Mouse (Mus musculus): ENCODE data around the gene B3galt1.

Gene B3galt1

DNA sequence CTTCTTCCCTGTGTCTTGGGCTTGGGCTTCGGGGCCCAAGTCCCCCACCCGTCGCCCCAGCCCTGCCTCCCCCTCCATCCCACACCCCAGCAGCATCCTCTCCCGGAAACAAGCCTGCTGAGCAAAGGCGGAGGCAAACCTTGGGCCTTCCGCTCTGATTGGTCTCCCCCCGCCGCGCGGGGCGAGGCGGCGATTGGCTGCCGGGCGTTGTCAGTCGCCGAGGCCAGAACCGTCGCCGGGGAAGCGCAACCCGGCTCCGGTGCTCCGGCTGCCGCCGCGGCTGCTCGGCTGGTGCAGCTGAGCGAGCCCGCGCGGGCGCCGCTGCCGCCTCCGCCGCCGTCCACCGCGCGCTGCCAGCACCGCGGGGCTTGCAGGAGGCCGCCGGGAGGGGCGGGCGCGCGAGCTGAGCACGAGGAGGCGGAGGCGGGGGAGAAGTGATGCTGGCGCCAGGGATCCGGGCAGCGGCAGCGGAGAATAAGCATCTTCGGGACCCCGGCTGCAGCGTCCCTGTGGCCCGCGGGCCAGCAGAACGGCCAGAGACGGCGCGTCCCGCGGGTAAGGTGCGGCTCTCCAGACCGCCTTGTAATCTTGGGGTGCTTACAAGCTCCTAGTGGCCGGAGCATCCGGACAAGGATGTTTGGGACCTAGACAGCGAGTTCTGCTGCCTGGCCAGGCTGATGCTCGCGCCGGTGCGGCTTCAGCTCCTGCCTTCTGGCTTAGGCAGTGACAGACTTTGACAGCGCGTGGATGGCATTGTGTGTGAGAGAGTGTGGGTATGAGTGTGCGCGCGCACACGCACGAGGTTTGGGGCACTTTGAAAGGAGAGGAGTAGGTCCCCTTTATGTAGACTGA lies at the start of gene B3galt1:
Gene B3galt1 (plus strand): TSS at position 392 of the 852 bp plus-strand sequence.
- peak; percentile 37 for DNase-seq

DNA sequence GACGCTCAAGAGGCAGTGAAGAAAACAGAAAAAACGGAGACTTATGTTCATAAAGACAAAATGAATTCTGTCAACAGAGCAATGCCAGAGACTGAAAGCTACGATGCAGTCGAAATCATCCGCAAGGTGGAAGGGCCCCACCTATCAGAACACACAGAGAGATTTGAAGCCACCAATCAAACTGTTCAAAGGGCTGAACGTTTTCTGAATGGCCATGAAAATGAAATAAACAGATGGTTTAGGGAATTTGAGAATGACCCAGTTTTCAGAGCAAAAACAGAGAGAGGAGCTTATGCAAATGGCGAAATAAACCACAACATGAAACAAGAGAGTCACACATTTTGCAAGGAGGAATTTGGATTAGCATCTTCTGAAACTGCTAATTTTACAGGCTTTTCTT lies 49.3 kb upstream of the B3galt1 start:
- DNase-seq: no peak

DNA sequence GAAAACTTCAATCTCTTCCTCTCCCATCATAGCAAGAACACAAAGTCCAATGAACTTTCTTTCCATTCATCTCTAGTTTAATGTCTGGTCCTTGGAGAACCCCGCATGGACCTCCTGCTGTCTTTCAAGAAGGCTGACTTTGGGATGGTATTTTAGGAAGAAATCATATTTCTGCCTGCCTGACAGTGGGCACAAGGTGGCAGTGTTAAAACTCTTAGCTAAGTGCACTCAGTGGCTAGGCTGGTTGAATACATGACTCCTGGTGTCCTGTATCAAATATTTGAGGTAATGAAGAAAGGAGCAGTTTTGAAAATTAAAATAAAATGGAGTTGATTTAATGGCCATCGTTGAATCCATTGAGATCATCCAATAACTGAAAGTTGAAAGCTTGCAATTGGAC lies 30.3 kb upstream of the B3galt1 start:
- DNase-seq: no peak

DNA sequence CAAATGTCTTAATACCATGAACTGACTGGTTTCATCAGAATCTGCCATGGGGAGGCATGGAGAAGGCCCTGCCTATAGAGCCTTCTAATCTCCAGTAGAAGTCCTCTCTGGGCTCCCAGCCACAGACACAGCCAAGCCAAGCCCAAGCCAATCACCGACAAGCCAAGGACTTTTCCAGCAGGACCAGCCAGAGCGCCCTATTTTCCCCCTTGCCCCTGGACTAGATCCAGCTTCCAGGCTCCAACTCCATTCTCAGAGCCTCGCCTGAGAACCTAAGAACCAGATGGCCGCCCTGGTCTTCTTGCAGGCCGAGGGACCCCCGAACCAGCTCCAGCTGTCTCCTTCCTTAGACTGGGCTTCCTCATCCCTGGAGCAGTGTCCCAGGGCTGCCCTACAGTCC lies 26.2 kb upstream of the B3galt1 start:
- no peak for DNase-seq

DNA sequence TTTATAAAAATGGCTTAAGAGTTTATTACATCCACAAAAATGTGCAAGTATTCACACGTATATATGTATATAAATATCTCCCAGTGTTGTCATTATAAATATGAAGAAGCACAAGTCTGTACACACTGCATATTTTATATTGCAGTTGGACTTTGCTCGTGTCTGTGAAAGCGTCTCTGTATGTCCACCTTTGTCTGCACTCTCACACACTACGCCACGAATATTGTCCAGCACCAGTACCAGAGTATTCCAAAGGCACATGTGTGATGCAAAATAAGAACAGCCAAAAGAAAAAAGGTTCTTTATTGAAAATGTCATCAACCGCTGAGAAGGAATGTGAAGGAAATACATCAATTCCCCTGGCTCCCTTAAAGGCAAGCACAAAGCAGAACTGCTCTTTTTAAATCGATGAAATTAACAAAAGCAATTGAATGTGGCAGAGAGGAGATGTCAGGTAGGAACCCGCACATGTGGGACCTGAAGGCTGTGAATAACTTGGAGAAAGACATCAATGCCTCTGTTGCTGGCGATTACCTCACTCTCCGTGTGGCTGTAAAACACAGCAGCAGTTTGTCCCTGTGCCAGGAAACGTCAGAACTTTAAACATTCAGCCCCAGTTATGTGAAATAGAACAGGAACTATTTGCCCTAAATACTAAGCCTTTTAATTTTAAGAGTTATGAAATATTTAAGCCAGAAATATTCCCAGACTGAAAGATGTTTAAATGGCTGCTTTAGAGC lies 23.5 kb upstream of the B3galt1 start:
- DNase-seq: no peak

DNA sequence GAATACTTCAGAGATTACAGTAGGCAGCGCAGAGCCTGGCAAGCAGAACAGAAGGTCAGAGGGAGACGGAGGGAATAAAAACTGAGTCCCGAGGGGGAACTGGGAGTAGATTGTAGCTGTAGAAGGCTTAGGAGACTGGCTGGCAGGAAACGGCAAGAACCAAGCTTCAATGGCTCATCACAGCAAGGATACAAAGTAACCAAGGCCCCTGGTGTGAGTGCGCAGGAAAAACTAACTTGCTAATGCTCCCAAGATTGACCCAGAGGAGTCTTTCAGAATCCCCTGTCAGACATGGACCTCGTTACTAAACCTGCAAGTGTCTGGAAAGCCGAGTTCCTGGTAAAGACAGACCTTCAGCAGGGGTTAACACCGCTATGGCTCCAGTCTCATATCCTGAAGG lies 21.2 kb upstream of the B3galt1 start:
- no peak for DNase-seq

DNA sequence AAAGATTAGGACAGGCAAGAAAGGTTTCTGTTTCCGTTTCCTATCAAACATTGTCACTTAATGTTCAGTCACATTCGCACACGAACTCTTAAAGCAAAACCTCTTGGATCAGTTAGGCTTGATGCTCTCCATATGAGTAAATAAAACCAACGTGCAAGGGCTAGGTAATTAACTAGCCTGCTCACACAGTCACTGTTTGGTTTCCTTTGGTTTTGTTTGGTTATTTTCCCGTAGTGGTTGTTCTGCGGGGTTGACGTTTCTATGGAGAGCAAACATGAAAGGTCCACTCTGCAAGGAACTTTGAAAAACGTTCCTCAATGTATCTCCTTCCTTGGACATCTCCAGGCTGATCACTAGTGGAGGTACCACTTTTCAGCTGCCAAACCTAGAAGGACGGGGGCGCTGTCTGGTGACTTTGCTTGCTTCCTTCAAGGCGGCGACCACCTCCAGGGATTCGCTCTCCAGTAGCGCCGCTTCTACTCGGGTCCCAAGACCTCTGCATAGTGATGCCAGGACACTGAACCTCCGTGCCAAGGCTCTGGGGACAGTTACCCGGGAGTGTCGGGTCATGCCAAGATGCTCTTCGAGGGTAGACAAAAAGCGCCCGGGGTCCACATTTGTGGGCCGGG lies 706 bp upstream of the B3galt1 start:
- no peak for DNase-seq

DNA sequence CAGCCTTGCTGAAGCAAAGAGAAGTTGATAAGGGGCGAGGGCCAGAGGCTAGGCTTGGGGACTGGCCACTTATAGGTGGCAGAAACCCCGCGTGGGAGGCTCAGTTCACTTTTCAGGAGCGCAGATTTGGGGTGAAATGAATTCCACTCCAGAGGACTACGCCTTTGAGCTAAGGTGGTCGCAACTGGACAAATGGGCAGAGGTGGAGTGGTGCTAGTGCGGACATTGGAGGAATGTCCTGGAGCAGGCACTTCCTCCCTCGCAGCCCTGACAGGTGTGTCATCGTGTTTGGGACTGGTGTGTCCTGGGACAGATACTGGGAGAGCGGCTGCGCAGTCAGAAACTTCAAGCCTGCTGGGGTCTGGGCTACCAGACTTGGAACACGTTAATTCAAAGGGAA lies 895 bp downstream of the B3galt1 start:
- no peak for DNase-seq

DNA sequence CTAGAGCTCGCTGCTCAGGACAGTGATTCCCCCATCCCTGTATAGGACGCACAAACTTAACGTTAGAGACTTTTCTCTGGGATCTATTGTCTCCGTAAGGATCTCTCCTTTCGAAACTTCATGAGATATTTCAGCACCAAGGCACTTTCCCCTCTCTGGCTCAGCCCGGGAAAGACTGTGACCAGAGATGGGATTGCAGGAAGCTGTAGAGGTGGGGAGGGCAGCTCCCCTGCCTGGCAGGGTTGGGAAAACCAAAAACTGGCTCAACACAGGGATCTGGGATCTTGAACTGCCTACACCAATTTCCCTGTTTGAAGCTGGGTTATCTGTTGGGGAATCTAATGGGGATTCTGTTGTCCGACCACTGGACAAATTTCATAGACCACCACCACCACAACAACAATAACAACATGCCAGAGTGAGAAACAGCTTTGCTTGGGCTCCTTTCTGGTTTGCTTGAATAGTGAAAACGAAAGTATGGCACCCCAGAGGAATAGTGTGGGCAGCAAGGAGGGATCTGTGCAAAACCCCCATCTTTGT lies 1.5 kb downstream of the B3galt1 start:
- DNase-seq: no peak

DNA sequence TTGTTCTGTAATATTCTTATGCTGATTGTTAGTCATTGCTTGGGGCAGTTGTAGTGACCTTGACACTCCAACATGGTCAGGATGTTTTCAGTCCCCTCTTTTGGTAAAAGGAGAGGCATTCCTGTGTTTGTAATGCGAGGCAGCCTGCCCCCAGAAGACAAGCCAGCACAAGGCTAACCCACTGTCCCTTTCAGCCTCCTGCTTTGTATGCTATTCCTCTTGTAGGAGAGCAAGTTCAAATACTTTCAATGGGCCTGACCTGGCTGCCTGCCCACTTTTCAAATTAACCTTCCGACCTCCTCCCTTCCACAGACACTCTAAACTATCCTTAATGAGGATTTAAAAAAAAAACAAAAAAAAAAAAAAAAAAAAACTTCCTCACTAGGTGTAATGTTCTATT lies 11.0 kb downstream of the B3galt1 start:
- no peak for DNase-seq

DNA sequence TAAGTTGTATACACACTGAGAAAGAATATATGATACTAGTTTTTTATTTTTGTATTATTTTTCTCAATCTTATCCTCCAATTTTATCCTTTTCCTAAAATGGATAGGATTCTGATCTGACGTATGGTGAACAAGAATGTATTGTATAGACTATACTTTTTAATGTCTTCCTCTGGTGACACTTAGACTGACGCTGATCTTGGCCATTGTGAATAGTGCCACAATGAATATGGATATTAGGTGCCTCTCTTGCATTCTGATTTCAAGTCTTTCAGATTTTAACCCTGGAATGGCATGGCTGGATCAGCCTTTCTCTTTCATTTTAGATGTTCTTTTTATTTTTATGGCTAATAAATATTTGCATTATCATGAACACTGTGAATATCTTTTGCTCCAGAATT lies 17.4 kb downstream of the B3galt1 start:
- DNase-seq: no peak

DNA sequence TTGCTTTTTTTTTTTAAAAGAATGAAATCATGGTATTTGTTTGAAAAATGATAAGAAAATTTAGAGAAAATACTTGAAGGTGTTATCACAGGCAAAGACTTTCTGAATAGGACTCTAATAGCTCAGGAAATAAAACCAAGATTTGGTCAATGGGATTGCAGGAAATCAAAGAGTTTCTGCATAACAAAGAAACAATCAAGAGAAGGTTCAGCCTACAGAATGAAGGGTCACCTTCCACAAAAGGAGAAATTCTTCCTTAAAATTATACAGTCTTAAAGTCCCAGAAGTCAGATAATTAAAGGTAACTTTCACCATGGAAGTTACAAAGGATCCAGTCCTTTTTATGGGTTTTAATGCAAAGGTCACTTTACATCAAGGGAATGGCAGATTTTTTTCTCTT lies 24.7 kb downstream of the B3galt1 start:
- no peak for DNase-seq

DNA sequence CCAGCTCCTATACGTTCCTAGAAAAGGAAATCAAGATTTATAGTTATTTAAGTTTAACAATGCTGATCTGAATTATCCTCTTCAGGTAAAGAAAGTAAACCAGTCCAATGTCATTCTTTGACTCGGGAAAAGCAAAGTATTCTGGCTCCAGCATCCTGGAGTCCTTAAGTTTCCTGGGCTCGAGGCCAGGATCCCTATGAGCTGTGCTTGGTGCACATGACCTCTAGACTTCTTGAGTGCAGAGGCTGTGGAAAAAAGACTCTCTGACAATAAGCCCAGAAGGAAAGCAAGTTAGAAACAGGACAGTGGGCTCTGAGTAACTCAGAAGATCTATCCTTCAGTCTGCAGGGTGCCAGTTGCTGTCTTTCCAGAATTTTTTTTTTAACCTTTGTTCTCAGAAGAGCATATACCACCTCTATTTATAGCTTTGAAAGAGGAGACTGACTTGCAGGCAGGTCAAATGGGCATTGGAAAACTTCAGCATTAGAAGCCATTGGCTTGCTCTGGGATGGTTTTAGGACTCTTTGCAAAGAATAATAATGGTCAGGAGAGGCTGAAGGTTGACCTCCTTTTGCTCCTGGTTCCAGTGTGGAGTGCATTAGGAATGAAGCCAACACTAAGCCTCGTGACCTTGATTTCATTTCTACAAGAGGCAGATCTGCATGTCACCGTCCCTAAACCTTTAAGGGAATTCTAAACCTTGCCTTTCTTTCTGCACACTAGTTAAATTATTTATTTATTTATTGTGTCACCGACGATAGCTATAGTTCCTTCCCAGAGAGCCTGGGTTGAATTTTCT lies 26.4 kb downstream of the B3galt1 start:
- DNase-seq: no peak

DNA sequence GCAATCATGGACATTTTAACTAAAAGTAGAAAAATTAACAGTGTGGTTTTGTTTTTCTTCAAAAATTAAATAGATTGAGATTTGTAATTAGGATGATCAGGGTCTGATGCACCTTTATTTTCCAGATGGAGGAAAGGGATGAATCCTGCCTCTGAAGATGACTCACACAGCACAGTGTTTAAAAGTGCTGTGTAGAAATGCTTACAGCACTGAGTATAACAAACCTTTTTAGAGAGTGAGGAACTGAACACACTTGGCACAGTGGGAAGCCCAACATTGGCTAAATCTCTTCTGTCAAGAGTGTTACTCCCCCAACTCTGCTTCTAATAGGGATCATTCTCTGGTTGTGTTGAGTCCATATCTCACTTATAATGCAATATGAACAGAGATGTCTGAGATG lies 57.2 kb downstream of the B3galt1 start:
- DNase-seq: no peak

DNA sequence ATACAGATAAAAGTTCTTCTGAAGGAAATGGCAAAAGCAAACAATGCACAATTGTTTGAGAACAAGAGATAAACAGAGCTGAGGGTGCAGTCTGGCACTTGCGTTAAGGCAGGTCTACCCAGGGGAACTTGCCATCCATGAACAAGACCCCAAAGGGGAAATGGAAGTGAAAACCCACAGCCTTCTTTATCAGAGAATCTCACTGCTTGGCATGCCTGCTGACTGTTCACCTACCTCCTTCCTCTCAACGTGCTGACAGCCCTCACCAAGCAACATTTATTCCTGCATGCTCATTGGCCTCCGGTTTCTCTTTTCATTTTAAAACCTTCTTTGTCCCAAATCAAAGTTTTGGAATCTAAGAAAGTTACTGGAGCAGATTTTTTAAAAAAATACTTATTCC lies 62.0 kb downstream of the B3galt1 start:
- no peak for DNase-seq

DNA sequence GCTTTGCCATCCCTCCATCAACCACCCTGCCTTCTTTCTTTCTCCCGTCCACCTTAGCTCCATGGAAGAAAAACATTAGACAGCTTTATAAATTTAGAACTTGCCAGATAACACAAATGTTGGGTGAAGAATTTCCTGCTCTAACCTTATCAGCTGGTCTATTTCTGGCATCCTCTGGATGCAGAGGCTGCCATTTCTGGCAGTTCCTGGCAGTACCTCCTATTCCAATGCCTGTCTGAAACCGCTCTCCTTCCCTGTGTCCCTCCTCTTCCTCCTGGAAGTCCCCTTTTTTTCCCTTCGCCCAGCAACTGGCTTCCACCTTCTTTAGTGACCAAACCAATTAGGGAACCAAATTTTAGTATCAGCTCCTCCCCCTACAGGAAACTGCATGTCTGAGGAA lies 62.6 kb downstream of the B3galt1 start:
- DNase-seq: no peak

DNA sequence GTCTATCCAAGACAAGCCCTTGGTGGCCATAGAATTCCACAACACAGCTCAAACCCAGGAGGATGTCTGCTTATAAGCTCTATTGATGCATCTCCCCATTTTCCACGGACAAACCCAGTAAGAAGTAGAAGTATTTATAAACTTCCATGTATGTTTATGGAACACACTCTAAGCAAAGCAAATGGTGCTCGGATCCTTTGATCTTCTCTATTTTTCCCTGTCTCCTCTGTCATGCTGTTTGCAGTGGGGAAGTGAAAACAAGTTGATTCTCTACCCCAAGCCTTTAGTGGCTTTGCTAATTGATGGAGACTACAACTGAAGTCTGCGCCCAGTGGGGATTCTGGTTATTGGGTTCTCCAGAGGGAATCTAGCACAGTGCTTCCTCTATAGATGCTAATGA lies 89.2 kb downstream of the B3galt1 start:
- DNase-seq: no peak

DNA sequence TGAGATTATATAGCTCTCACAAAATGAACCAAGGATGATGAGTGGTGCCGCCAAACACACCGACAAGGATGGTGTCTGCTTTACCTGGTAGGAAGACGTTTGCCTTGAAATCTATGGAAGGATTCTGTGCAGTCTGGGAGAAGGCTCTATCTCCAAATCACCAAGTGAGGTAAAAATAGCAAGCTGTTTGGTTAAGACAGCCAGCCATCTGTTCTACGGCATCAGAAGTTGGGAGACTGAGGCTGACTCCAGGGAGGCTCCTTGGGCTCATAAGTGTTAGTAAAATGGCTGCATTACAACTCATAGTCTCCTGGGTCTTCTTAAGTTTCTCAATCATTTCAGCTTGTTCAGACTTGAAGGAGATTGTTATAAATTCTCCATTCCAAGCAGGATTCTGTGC lies 91.7 kb downstream of the B3galt1 start:
- DNase-seq: no peak

DNA sequence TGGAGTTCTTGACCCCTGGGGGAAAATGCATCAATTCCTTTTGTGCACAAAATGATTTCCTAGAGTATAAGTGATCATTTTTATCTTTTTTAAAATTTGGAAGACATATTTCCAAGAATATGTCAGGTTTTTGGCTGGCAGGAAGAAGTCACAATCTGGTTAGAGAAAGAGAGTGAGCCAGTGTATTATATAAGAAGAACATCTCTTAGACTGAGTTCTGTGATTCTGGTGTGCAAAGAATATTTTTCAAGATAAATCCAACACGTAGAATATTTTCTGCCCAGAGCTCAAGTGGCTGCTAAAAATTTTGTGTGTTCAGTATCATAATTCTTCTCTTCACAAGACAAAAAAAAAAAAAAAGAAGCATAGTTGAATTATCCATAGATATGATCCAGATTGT lies 92.4 kb downstream of the B3galt1 start:
- DNase-seq: no peak

DNA sequence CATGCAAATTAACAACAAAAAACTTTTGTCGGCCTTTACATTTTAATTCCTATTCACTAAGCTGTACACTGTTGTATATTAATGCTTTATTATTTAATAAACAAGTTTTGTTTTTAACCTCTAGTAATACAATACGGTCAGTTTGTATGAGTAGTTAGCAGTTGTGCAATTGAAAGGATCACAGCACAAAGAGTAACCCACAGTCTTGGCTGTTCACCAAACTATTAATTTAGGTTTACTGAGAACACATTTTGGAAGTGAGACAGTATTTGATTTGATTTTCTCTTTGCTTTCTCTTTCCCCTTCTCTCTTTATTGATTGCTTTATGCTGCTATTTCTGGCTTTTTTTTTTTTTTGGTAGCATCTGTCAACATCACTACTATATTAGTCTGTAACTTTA lies 106.0 kb downstream of the B3galt1 start:
- no peak for DNase-seq

DNA sequence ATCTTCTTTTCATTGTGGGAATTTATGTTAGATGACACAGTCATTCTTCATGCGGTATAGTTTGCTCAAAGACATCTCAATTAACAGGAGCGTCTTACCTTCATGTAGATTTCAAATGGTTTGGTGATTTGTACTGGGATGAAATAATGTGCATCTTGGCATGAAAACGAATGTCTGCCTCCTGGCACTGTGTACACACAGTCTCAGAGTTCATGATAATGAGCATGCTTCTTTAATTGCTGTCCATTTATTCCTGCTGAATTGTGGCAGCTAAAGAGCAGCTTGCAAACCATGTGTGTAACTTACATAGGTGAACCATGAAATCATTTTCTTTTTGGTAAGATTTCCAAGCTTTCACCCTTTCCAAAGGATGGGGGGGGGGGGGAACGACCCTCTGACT lies 112.0 kb downstream of the B3galt1 start:
- no peak for DNase-seq

DNA sequence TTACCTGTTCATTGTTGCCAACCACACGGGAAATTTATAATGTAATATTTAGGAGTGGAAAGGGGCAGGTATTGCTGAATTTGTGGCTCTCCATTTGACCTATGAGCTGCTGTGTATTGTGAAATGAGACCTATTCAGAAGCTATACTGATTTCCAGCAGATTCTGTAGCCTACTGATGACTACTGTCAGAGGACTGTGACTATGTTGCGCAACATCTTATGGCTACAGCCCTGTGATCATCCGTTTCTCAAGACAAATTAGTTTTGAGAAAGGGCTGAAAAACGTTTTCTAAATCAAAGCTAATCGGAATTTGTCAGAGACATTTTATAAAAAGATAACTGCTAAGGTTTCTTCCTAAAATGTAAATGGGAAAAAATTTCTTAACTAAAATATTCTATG lies 158.6 kb downstream of the B3galt1 start:
- DNase-seq: no peak

DNA sequence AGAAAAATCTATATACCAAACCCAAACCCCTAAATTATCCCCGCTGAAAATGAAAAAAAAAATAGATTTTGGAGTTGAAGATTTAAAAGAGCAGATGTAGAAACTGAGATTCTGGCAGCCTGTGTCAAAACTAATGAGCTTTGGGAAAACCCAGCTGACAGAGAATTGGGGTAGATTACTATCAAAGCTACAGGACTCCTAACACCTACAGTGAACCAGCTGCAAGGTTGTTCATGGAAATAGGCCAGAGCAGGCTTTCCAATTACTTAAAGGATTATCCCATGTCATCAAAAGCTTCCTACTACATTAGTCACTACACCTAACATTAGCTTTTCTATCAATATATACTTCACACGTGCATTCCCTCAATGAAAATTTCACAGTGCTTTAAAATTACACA lies 165.1 kb downstream of the B3galt1 start:
- DNase-seq: no peak
